Mouse (Mus musculus): Measurements from ENCODE around the gene Ms4a6b.
A peak's percentile ranks its signal among the peaks of the same experiment; 100 is the strongest.
"Not testable (repeated sequence)": the region's sequence is repeated elsewhere in the genome, so short reads cannot be mapped to it uniquely, and the experiment has no call there.

Gene Ms4a6b

GRCm38 (mm10) chr19:11536593-11536992 lies 20.3 kb downstream of the Ms4a6b start, which contains the start of gene Ms4a4d:
TSS of gene Ms4a4d (plus strand) at chr19:11536801.
- DNase-seq: no peak

DNA sequence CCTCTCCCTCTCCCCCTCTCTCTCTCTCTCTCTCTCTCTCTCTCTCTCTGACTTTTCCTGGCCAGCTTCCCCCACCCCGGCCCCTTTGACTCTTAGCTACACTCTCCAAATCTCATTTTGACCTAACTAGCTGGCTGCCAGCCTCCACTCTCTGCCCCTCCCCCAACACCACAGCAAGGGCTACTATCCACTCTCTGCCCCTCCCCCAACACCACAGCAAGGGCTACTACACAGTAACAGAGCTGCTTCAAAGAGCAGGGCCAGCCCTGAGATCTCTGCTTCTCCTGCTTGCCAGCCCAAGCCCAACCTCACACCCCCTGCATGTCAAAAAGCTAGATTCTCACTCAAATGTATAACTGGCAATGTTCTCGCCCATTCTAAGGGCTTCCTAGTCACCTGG lies 21.0 kb downstream of the Ms4a6b start:
- DNase-seq: peak; percentile 27

DNA sequence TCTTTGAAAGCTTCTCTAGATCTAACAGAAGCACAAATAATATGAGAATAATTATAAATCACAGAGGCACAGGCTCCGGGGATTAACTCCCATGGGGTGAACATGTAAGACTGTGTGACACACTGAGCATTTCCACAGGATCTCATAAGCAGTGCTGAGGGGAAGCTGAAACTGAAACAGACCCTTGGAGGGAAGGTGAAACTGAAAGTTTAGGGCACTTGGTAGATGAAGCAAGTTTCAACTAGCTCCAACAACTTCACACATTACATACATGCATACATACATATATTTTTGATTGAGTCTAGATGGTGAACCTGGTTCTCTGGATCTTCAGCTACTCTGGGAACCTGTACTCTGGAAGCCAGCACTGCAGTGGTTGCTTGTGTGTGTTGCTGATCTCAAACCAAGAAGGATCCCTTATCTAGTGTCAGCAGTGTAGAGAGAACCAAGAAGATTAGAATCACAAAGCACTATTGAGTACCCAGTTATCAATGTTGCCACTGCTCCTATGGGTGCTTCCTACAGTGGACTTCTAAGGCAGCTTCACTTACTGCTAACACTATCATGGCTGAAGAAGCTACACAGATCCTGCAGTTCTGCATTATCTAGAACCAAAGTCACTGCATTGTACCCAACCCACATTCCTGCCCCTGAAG lies 24.0 kb downstream of the Ms4a6b start:
- DNase-seq: peak; percentile 38

- DNase-seq: not testable (repeated sequence)
Measured at GRCm38 (mm10) chr19:11544383-11544782, 28.1 kb downstream of the Ms4a6b start.

- peak; percentile 46 for DNase-seq
Measured at GRCm38 (mm10) chr19:11547911-11548310, 31.6 kb downstream of the Ms4a6b start.

- DNase-seq: no peak
Measured at GRCm38 (mm10) chr19:11554726-11555125, 38.4 kb downstream of the Ms4a6b start.

DNA sequence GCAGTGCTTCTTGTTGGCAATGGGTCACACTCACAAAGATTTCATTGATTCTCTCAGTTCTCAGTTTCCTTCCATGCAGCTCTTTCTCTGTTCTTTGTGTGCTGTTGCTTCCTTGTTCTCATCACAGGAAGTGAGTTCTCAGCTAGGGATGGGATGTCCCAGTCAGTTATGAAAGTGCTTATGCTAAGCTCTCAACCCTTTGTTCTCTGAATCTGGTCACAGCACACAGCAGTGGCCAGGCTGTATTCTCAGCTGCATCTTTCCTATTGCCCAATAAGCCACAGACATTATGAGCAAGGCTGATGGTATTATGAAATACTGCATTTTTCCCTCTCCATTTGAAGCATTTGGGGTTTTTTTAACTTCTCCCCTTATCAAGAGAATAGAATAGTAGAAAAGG lies 43.2 kb downstream of the Ms4a6b start:
- DNase-seq: not testable (repeated sequence)

- no peak for DNase-seq
Measured at GRCm38 (mm10) chr19:11574965-11575364, 58.7 kb downstream of the Ms4a6b start.
